Mouse (Mus musculus) right cerebral cortex, postnatal 10 days (tissue): ENCODE data around the gene Atp2a3.

Experiments
- DNase-seq, 2 experiments: peaks; one replicate each; pipeline ENCODE4 v3.0.0; 2021; ENCODE audit warnings: low spot score in 2 of 2

Atp2a3 gene

GRCm38 (mm10) chr11:72954216-72954615 lies 6.8 kb upstream of the Atp2a3 start:
- no peak for DNase-seq

GRCm38 (mm10) chr11:72955339-72955974 lies 5.5 kb upstream of the Atp2a3 start:
- no peak for DNase-seq

- no peak for DNase-seq
Measured at GRCm38 (mm10) chr11:72957318-72957717, 3.7 kb upstream of the Atp2a3 start.

GRCm38 (mm10) chr11:72959924-72960679 lies 867 bp upstream of the Atp2a3 start:
- no peak for DNase-seq

- DNase-seq = no peak
Measured at GRCm38 (mm10) chr11:72960723-72961071, 272 bp upstream of the Atp2a3 start.

- no peak for DNase-seq
Measured at GRCm38 (mm10) chr11:72962378-72962777, 1.4 kb downstream of the Atp2a3 start.

GRCm38 (mm10) chr11:72963058-72963788 lies 2.3 kb downstream of the Atp2a3 start:
- DNase-seq = no peak

- DNase-seq = no peak
Measured at GRCm38 (mm10) chr11:72963789-72964294, 2.9 kb downstream of the Atp2a3 start.

- DNase-seq = no peak
Measured at GRCm38 (mm10) chr11:72974995-72975503, 14.1 kb downstream of the Atp2a3 start.

- no peak for DNase-seq
Measured at GRCm38 (mm10) chr11:72982516-72982915, 21.5 kb downstream of the Atp2a3 start.

- no peak for DNase-seq
Measured at GRCm38 (mm10) chr11:72983283-72983682, 22.3 kb downstream of the Atp2a3 start.

- no peak for DNase-seq
Measured at GRCm38 (mm10) chr11:72986745-72987144, 25.8 kb downstream of the Atp2a3 start.

- DNase-seq = no peak
Measured at GRCm38 (mm10) chr11:72987234-72987633, 26.3 kb downstream of the Atp2a3 start.

GRCm38 (mm10) chr11:72987807-72988206 lies 26.8 kb downstream of the Atp2a3 start:
- no peak for DNase-seq

GRCm38 (mm10) chr11:72989044-72989443 lies 28.1 kb downstream of the Atp2a3 start:
- DNase-seq = no peak

GRCm38 (mm10) chr11:72990688-72991087 lies 29.7 kb downstream of the Atp2a3 start:
- no peak for DNase-seq

GRCm38 (mm10) chr11:72991961-72992360 lies 31.0 kb downstream of the Atp2a3 start:
- DNase-seq = no peak

GRCm38 (mm10) chr11:72996346-72996745 lies 35.4 kb downstream of the Atp2a3 start:
- no peak for DNase-seq

- no peak for DNase-seq
Measured at GRCm38 (mm10) chr11:72996781-72997180, 35.8 kb downstream of the Atp2a3 start.

- DNase-seq = no peak
Measured at GRCm38 (mm10) chr11:72997529-72998326, 36.8 kb downstream of the Atp2a3 start.

GRCm38 (mm10) chr11:72998771-72999170 lies 37.8 kb downstream of the Atp2a3 start, which contains the start of gene P2rx1:
P2rx1 (plus strand) TSS chr11:72999103.
- DNase-seq = peak in 1 of 2 experiments; percentile 45
